Mouse (Mus musculus) small intestine, adult 2 months (tissue): ENCODE data around the gene Chodl. TPM values are rescaled to one million over a fixed set of nuclear protein-coding genes. Genes with fewer than 3 reads are reported as not detected.

Source experiments
- H3K27ac ChIP-seq: fragments of 200-500 bp; 2 replicates; pipeline ENCODE4 v1.5.1; 2012; ENCODE audit warnings: low read depth, low read length, control low read depth, inconsistent platforms; ENCODE audit not compliant: insufficient read depth
- H3K27me3 ChIP-seq: fragments of 200-500 bp; 2 replicates; pipeline ENCODE4 v1.6.1; 2012; ENCODE audit warnings: mild to moderate bottlenecking, moderate library complexity, low read length, inconsistent platforms; ENCODE audit not compliant: control insufficient read depth, insufficient read depth
- H3K36me3 ChIP-seq: fragments of 200-500 bp; 2 replicates; pipeline ENCODE4 v1.6.1; 2012; ENCODE audit warnings: mild to moderate bottlenecking, low read length, control low read depth, inconsistent platforms; ENCODE audit not compliant: control insufficient read depth, insufficient read depth
- H3K4me1 ChIP-seq: fragments of 200-500 bp; 2 replicates; pipeline ENCODE4 v1.6.1; 2012; ENCODE audit warnings: low read length, inconsistent platforms, mixed read lengths; ENCODE audit not compliant: control insufficient read depth, insufficient read depth, insufficient read length
- H3K4me3 ChIP-seq: fragments of 200-500 bp; 2 replicates; pipeline ENCODE4 v1.5.1; 2012; ENCODE audit warnings: low read depth, mild to moderate bottlenecking, control low read depth, inconsistent platforms, low read length, moderate library complexity
- CTCF ChIP-seq: fragments of 200-500 bp; IDR thresholded peaks from 2 replicates; pipeline ENCODE4 v1.5.1; 2012; ENCODE audit warnings: low read depth, mild to moderate bottlenecking, control low read depth, inconsistent platforms, low read length, moderate library complexity, mixed read lengths; ENCODE audit not compliant: insufficient replicate concordance, insufficient read length; ENCODE audit errors: extremely low read depth
- POLR2A ChIP-seq: fragments of 200-500 bp; IDR thresholded peaks from 2 replicates; pipeline ENCODE4 v1.6.1; 2012; ENCODE audit warnings: low read depth, mild to moderate bottlenecking, control low read depth, inconsistent platforms, low read length, moderate library complexity
- WGBS: fragments of 180-500 bp; shearing (Covaris S2); methylation state at CpG from one replicate; pipeline ENCODE4 v1.1.7; 2018; 5-methylcytosine and 5-hydroxymethylcytosine counted together
- polyA plus RNA-seq: library from polyadenylated mRNA; depleted of rRNA; stranded (reverse); fragments of >200 nt; gene quantifications from 2 replicates; pipeline ENCODE4 v1.2.3, GENCODE M21; 2012; rRNA removed

Gene Chodl
- polyA plus RNA-seq, result 0.25 and 0.60 TPM in 2 replicates

- no peaks in the 10 kb centered on the region for H3K36me3 ChIP-seq
- 11% methylated on average over 19 of the region's 19 CpGs for WGBS
These were observed at the start of gene Chodl for GRCm38 (mm10) chr16:78930382-78931286. Gene Chodl, plus strand, starts transcription at chr16:78930948.

GRCm38 (mm10) chr16:78922644-78923043 lies 8.1 kb upstream of the Chodl start:
- Histone ChIP-seq H3K27me3 (no peaks in the 10 kb centered on the region), H3K27ac (no peak overlapping the region), H3K36me3 (no peaks in the 10 kb centered on the region), H3K4me3 (no peak overlapping the region), H3K4me1 (no peaks in the 10 kb centered on the region)
- TF ChIP-seq POLR2A (no peak), CTCF (no peak)
- WGBS, result 63% methylated on average over 5 of the region's 5 CpGs

More at GRCm38 (mm10) chr16:78930382-78931286, at the start of gene Chodl:
- H3K27me3 ChIP-seq, result no peaks in the 10 kb centered on the region
- no peak within 1 kb of the TSS for H3K27ac ChIP-seq
- TF ChIP-seq POLR2A (no peak), CTCF (no peak)
- peak within 1 kb of the TSS; percentile 19; the same call in 1 of the 2 replicates for H3K4me3 ChIP-seq
- peaks cover 2% of the 10 kb centered on the region; the same call in 1 of the 2 replicates for H3K4me1 ChIP-seq

GRCm38 (mm10) chr16:78931287-78932025 lies 708 bp downstream of the Chodl start:
- 11% methylated on average over 16 of the region's 16 CpGs for WGBS
- H3K27ac ChIP-seq, result no peak overlapping the region
- TF ChIP-seq POLR2A, result no peak

GRCm38 (mm10) chr16:78934298-78934697 lies 3.5 kb downstream of the Chodl start:
- TF ChIP-seq POLR2A, result no peak
- TF ChIP-seq CTCF, result no peak
- WGBS, result 89% methylated on average over 2 of the region's 2 CpGs
- Histone ChIP-seq H3K4me3 (no peak overlapping the region), H3K36me3 (no peaks in the 10 kb centered on the region), H3K4me1 (peaks cover 2% of the 10 kb centered on the region; the same call in 1 of the 2 replicates), H3K27ac (no peak overlapping the region), H3K27me3 (no peaks in the 10 kb centered on the region)

More at GRCm38 (mm10) chr16:78931287-78932025, 708 bp downstream of the Chodl start:
- Histone ChIP-seq H3K4me3 (no peak overlapping the region), H3K36me3 (no peaks in the 10 kb centered on the region), H3K4me1 (peaks cover 2% of the 10 kb centered on the region; the same call in 1 of the 2 replicates), H3K27me3 (no peaks in the 10 kb centered on the region)

DNA sequence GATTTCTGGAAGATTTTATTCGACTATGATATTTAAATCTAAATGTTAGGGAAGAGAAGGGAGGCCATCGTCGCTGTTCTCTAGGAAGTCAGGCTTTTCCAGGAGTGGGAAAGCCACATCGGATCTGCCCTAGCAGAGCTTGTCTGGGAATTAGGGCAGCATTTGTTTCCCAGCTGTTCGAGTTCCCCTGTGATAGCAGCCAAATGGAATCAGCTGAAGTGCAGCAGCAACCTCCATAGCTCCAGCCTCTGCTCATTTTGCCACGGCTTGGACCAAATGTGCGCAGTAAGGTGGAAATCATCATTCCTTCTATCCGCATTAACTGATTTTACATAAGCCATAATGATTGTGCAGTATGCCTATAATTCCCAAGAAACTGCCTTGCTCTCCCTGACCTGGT lies 7.0 kb downstream of the Chodl start:
- no peak overlapping the region for H3K4me3 ChIP-seq
- H3K4me1 ChIP-seq, result no peaks in the 10 kb centered on the region
- 69% methylated on average over 8 of the region's 8 CpGs for WGBS
- no peak for TF ChIP-seq CTCF
- no peak for TF ChIP-seq POLR2A
- H3K27me3 ChIP-seq, result no peaks in the 10 kb centered on the region
- no peak overlapping the region for H3K27ac ChIP-seq
- no peaks in the 10 kb centered on the region for H3K36me3 ChIP-seq

DNA sequence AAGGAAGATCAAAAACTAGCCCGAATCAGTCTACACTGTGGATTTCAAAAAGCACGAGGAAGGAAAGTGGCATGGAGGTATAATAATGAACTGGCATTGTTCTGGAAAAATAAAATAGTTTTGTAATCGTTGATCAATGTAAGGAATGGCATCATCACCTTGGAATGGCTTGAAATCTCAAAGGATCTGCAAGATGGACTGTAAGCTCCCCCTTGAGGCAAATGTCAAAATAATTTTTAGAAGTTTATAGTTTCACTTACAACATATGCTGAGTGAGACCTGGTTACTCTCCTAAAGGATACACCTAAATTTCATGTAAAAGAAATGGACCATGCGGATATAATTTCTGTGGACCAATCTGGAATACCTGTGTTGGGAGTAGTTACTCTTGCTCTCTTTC lies 19.6 kb downstream of the Chodl start:
- WGBS, result 71% methylated on average over 4 of the region's 4 CpGs
- Histone ChIP-seq H3K27me3 (no peaks in the 10 kb centered on the region), H3K4me1 (no peaks in the 10 kb centered on the region), H3K36me3 (no peaks in the 10 kb centered on the region), H3K4me3 (no peak overlapping the region), H3K27ac (no peak overlapping the region)
- TF ChIP-seq CTCF (no peak), POLR2A (no peak)

DNA sequence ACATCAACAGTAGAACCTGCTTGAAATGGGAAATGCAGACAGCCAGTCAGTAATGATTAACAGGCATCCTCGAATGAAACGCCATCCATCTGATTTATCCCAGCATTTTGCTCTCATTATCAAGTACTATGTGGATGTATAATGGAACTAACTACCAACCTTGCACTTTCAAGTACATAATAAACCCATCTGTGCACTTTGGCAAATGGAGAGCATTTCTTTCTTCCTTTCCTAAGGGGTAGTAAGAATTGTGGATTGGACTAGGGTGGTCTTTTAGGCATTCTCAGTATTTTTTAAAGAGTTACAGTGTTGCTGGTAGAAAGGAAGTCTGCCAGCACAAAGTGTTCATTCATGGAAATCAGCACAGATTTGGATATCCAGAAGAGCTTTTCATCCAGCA lies 26.7 kb downstream of the Chodl start:
- H3K4me3 ChIP-seq, result no peak overlapping the region
- no peaks in the 10 kb centered on the region for H3K27me3 ChIP-seq
- H3K4me1 ChIP-seq, result no peaks in the 10 kb centered on the region
- no peak overlapping the region for H3K27ac ChIP-seq
- 28% methylated on average over 2 of the region's 2 CpGs for WGBS
- no peak for TF ChIP-seq POLR2A
- TF ChIP-seq CTCF, result no peak
- no peaks in the 10 kb centered on the region for H3K36me3 ChIP-seq
